Mouse (Mus musculus) hindbrain, embryonic 11.5 days (tissue): ENCODE results near the gene Pxt1. TPM values are rescaled to one million over a fixed set of nuclear protein-coding genes. Genes with fewer than 3 reads are reported as not detected.

Experiments
- polyA plus RNA-seq: library from polyadenylated mRNA; unstranded; fragments of >200 nt; fragmentation: Nextera tagmentation; extraction: Ambion mirVana; gene quantifications from 2 replicates; pipeline ENCODE4 v1.2.1, GENCODE M21; 2014

The Pxt1 gene
- polyA plus RNA-seq, 1 experiment from 2014 or later, result 0.34 TPM

Other genes starting within 250 kb of the Pxt1 start
- gene AC170998.1, start 217.8 kb downstream of the Pxt1 start, polyA plus RNA-seq, result 0.70 and 1.5 TPM in 2 replicates
- gene Mapk13, start 174.5 kb downstream of the Pxt1 start, polyA plus RNA-seq, result 3.3 TPM in 2 replicates
- 7.1 and 9.8 TPM in 2 replicates for gene Brpf3, start 142.8 kb downstream of the Pxt1 start, polyA plus RNA-seq
- not detected in 2 replicates for gene Pnpla1, start 85.4 kb downstream of the Pxt1 start, polyA plus RNA-seq
- 0.03 TPM in 1 of 2 replicates, not detected in the other for gene 4930539E08Rik, start 28.5 kb downstream of the Pxt1 start, polyA plus RNA-seq
- 81.7 and 94.8 TPM in 2 replicates for gene Kctd20, start 8.1 kb upstream of the Pxt1 start, polyA plus RNA-seq
- 141 and 151 TPM in 2 replicates for gene Stk38, start 64.2 kb upstream of the Pxt1 start, polyA plus RNA-seq
- gene Srsf3, start 88.8 kb upstream of the Pxt1 start, polyA plus RNA-seq, result 847 and 854 TPM in 2 replicates
- 33.4 and 36.8 TPM in 2 replicates for gene Cdkn1a, start 147.1 kb upstream of the Pxt1 start, polyA plus RNA-seq
- 0.45 TPM in 1 of 2 replicates, not detected in the other for gene Rab44, start 170.3 kb upstream of the Pxt1 start, polyA plus RNA-seq